Mouse (Mus musculus): ENCODE measurements around the gene St6galnac6. TPM values are rescaled to one million over a fixed set of nuclear protein-coding genes. Genes with fewer than 3 reads are reported as not detected.

St6galnac6 gene
- polyA plus RNA-seq, 1 experiment from 2014 or later, result 7.0 TPM

GRCm38 (mm10) chr2:32617601-32618000 lies 18.1 kb downstream of the St6galnac6 start:
- no peak overlapping the region for H3K4me2 ChIP-seq (replicated peaks; ENCODE audit: low read depth, low read length)
- no peak for ATAC-seq (ENCODE audit: low FRiP score, low TSS enrichment)
- H3K36me3 ChIP-seq (ENCODE audit: control insufficient read depth, insufficient read depth, low read length), result peaks cover 20% of the 10 kb centered on the region; the same call in 1 of the 2 replicates
- H3K4me3 ChIP-seq (ENCODE audit: low read length), result no peak overlapping the region
- H3K4me1 ChIP-seq (ENCODE audit: control insufficient read depth, insufficient read depth, low read length), result peaks cover 30% of the 10 kb centered on the region
- no peaks in the 10 kb centered on the region for H3K27me3 ChIP-seq (ENCODE audit: control insufficient read depth, insufficient read depth, low read length)
- H3K9ac ChIP-seq (ENCODE audit: low read depth, low read length), result no peak overlapping the region
- H3K27ac ChIP-seq (ENCODE audit: low read depth, low read length), result no peak overlapping the region
- WGBS, result 95% methylated on average over 4 of the region's 4 CpGs
- peaks cover 3% of the 10 kb centered on the region; the same call in 1 of the 2 replicates for H3K9me3 ChIP-seq (ENCODE audit: control insufficient read depth, low read length)

- no peaks in the 10 kb centered on the region for H3K27me3 ChIP-seq (ENCODE audit: control insufficient read depth, insufficient read depth, low read length)
- no peak overlapping the region for H3K9ac ChIP-seq (ENCODE audit: low read depth, low read length)
- no peak overlapping the region for H3K27ac ChIP-seq (ENCODE audit: low read depth, low read length)
- ATAC-seq (ENCODE audit: low FRiP score, low TSS enrichment), result no peak
- H3K36me3 ChIP-seq (ENCODE audit: control insufficient read depth, insufficient read depth, low read length), result peaks cover 20% of the 10 kb centered on the region; the same call in 1 of the 2 replicates
- peaks cover 30% of the 10 kb centered on the region for H3K4me1 ChIP-seq (ENCODE audit: control insufficient read depth, insufficient read depth, low read length)
- H3K4me2 ChIP-seq (replicated peaks; ENCODE audit: low read depth, low read length), result no peak overlapping the region
- 67% methylated on average over 9 of the region's 9 CpGs for WGBS
- peaks cover 3% of the 10 kb centered on the region; the same call in 1 of the 2 replicates for H3K9me3 ChIP-seq (ENCODE audit: control insufficient read depth, low read length)
- H3K4me3 ChIP-seq (ENCODE audit: low read length), result no peak overlapping the region
Observed at GRCm38 (mm10) chr2:32618051-32618450, 18.5 kb downstream of the St6galnac6 start.

- Histone ChIP-seq H3K9ac (ENCODE audit: low read depth, low read length) (no peak overlapping the region; the same call in 1 of the 2 replicates), H3K27me3 (ENCODE audit: control insufficient read depth, insufficient read depth, low read length) (no peaks in the 10 kb centered on the region), H3K9me3 (ENCODE audit: control insufficient read depth, low read length) (peaks cover 3% of the 10 kb centered on the region; the same call in 1 of the 2 replicates), H3K4me3 (ENCODE audit: low read length) (no peak overlapping the region), H3K36me3 (ENCODE audit: control insufficient read depth, insufficient read depth, low read length) (peaks cover 10% of the 10 kb centered on the region; the same call in 1 of the 2 replicates), H3K4me2 (replicated peaks; ENCODE audit: low read depth, low read length) (no peak overlapping the region; the same call in 1 of the 2 replicates), H3K4me1 (ENCODE audit: control insufficient read depth, insufficient read depth, low read length) (peaks cover 49% of the 10 kb centered on the region), H3K27ac (ENCODE audit: low read depth, low read length) (peak overlapping the region; percentile 94)
- 6% methylated on average over 4 of the region's 4 CpGs for WGBS
- peak; percentile 67 for ATAC-seq (ENCODE audit: low FRiP score, low TSS enrichment)
Observed at GRCm38 (mm10) chr2:32620682-32621516, 21.4 kb downstream of the St6galnac6 start.

GRCm38 (mm10) chr2:32621517-32621859 lies 22.0 kb downstream of the St6galnac6 start, which contains the start of gene Ak1:
Gene Ak1 (plus strand): TSS chr2:32621758.
- no peak within 1 kb of the TSS for H3K4me3 ChIP-seq (ENCODE audit: low read length)
- ATAC-seq (ENCODE audit: low FRiP score, low TSS enrichment), result no peak

GRCm38 (mm10) chr2:32624111-32624748 lies 24.7 kb downstream of the St6galnac6 start:
- Histone ChIP-seq H3K9ac (ENCODE audit: low read depth, low read length) (peak overlapping the region; percentile 18; the same call in 1 of the 2 replicates), H3K9me3 (ENCODE audit: control insufficient read depth, low read length) (no peaks in the 10 kb centered on the region), H3K4me1 (ENCODE audit: control insufficient read depth, insufficient read depth, low read length) (peaks cover 71% of the 10 kb centered on the region), H3K4me3 (ENCODE audit: low read length) (no peak overlapping the region), H3K36me3 (ENCODE audit: control insufficient read depth, insufficient read depth, low read length) (peaks cover under 1% of the 10 kb centered on the region; the same call in 1 of the 2 replicates), H3K27me3 (ENCODE audit: control insufficient read depth, insufficient read depth, low read length) (no peaks in the 10 kb centered on the region), H3K27ac (ENCODE audit: low read depth, low read length) (peak overlapping the region; percentile 84; the same call in 1 of the 2 replicates), H3K4me2 (replicated peaks; ENCODE audit: low read depth, low read length) (no peak overlapping the region)
- WGBS, result 73% methylated on average over 5 of the region's 5 CpGs
- no peak for ATAC-seq (ENCODE audit: low FRiP score, low TSS enrichment)

More at GRCm38 (mm10) chr2:32621517-32621859, 22.0 kb downstream of the St6galnac6 start, which contains the start of gene Ak1:
- peaks cover 3% of the 10 kb centered on the region; the same call in 1 of the 2 replicates for H3K9me3 ChIP-seq (ENCODE audit: control insufficient read depth, low read length)
- no peaks in the 10 kb centered on the region for H3K27me3 ChIP-seq (ENCODE audit: control insufficient read depth, insufficient read depth, low read length)
- peaks cover 6% of the 10 kb centered on the region; the same call in 1 of the 2 replicates for H3K36me3 ChIP-seq (ENCODE audit: control insufficient read depth, insufficient read depth, low read length)
- 7% methylated on average over 7 of the region's 7 CpGs for WGBS
- H3K4me2 ChIP-seq (replicated peaks; ENCODE audit: low read depth, low read length), result no peak within 1 kb of the TSS; the same call in 1 of the 2 replicates
- H3K4me1 ChIP-seq (ENCODE audit: control insufficient read depth, insufficient read depth, low read length), result peaks cover 55% of the 10 kb centered on the region
- no peak within 1 kb of the TSS; the same call in 1 of the 2 replicates for H3K9ac ChIP-seq (ENCODE audit: low read depth, low read length)
- H3K27ac ChIP-seq (ENCODE audit: low read depth, low read length), result peak within 1 kb of the TSS; percentile 94

- peak overlapping the region; percentile 84; the same call in 1 of the 2 replicates for H3K27ac ChIP-seq (ENCODE audit: low read depth, low read length)
- peak overlapping the region; percentile 34 for H3K4me2 ChIP-seq (replicated peaks; ENCODE audit: low read depth, low read length)
- 0 out of 2 replicates have a peak, but pooled peaks have one; percentile 11 for ATAC-seq (ENCODE audit: low FRiP score, low TSS enrichment)
- 3% methylated on average over 13 of the region's 13 CpGs for WGBS
- peak overlapping the region; percentile 9; the same call in 1 of the 2 replicates for H3K9ac ChIP-seq (ENCODE audit: low read depth, low read length)
- H3K4me1 ChIP-seq (ENCODE audit: control insufficient read depth, insufficient read depth, low read length), result peaks cover 64% of the 10 kb centered on the region
- H3K27me3 ChIP-seq (ENCODE audit: control insufficient read depth, insufficient read depth, low read length), result no peaks in the 10 kb centered on the region
- H3K36me3 ChIP-seq (ENCODE audit: control insufficient read depth, insufficient read depth, low read length), result no peaks in the 10 kb centered on the region
- H3K9me3 ChIP-seq (ENCODE audit: control insufficient read depth, low read length), result no peaks in the 10 kb centered on the region
- H3K4me3 ChIP-seq (ENCODE audit: low read length), result peak overlapping the region; percentile 21; the same call in 1 of the 2 replicates
Observed at GRCm38 (mm10) chr2:32625212-32625872, 25.8 kb downstream of the St6galnac6 start.

GRCm38 (mm10) chr2:32625873-32626694 lies 26.6 kb downstream of the St6galnac6 start:
- Histone ChIP-seq H3K9me3 (ENCODE audit: control insufficient read depth, low read length) (no peaks in the 10 kb centered on the region), H3K4me1 (ENCODE audit: control insufficient read depth, insufficient read depth, low read length) (peaks cover 57% of the 10 kb centered on the region), H3K27me3 (ENCODE audit: control insufficient read depth, insufficient read depth, low read length) (no peaks in the 10 kb centered on the region), H3K27ac (ENCODE audit: low read depth, low read length) (peak overlapping the region; percentile 84), H3K9ac (ENCODE audit: low read depth, low read length) (peak overlapping the region; percentile 5; the same call in 1 of the 2 replicates), H3K36me3 (ENCODE audit: control insufficient read depth, insufficient read depth, low read length) (no peaks in the 10 kb centered on the region), H3K4me2 (replicated peaks; ENCODE audit: low read depth, low read length) (peak overlapping the region; percentile 34), H3K4me3 (ENCODE audit: low read length) (no peak overlapping the region; the same call in 1 of the 2 replicates)
- WGBS, result 18% methylated on average over 5 of the region's 5 CpGs
- ATAC-seq (ENCODE audit: low FRiP score, low TSS enrichment), result peak; percentile 63
